Mouse (Mus musculus): ENCODE data around the gene Mxd3. TPM values are rescaled to one million over a fixed set of nuclear protein-coding genes. Genes with fewer than 3 reads are reported as not detected.

The Mxd3 gene
- polyA plus RNA-seq, 1 experiment from 2014 or later: 31.8 TPM

GRCm38 (mm10) chr13:55300913-55301312 lies 28.7 kb downstream of the Mxd3 start:
- H3K4me2 ChIP-seq (ENCODE audit: low read depth, low read length): no peak overlapping the region
- no peak for ATAC-seq (ENCODE audit: insufficient read depth, low FRiP score)
- no peak overlapping the region for H3K27ac ChIP-seq (ENCODE audit: low read length)
- H3K4me1 ChIP-seq (ENCODE audit: control insufficient read depth, insufficient read depth, low read length): no peaks in the 10 kb centered on the region
- no peaks in the 10 kb centered on the region for H3K27me3 ChIP-seq (ENCODE audit: control insufficient read depth, insufficient read depth, low read length)
- H3K36me3 ChIP-seq (ENCODE audit: control insufficient read depth, insufficient read depth, low read length): peaks cover 35% of the 10 kb centered on the region
- H3K9me3 ChIP-seq (replicated peaks; ENCODE audit: control insufficient read depth, low read length): no peaks in the 10 kb centered on the region
- no peak overlapping the region for H3K4me3 ChIP-seq (replicated peaks; ENCODE audit: low read length)
- H3K9ac ChIP-seq (ENCODE audit: low read length): no peak overlapping the region
- 89% methylated on average over 5 of the region's 5 CpGs for WGBS

- Histone ChIP-seq H3K27ac (ENCODE audit: low read length) (no peak overlapping the region), H3K4me1 (ENCODE audit: control insufficient read depth, insufficient read depth, low read length) (no peaks in the 10 kb centered on the region), H3K9me3 (replicated peaks; ENCODE audit: control insufficient read depth, low read length) (no peaks in the 10 kb centered on the region), H3K4me3 (replicated peaks; ENCODE audit: low read length) (no peak overlapping the region), H3K36me3 (ENCODE audit: control insufficient read depth, insufficient read depth, low read length) (peaks cover 24% of the 10 kb centered on the region), H3K27me3 (ENCODE audit: control insufficient read depth, insufficient read depth, low read length) (no peaks in the 10 kb centered on the region), H3K4me2 (ENCODE audit: low read depth, low read length) (no peak overlapping the region), H3K9ac (ENCODE audit: low read length) (no peak overlapping the region)
- WGBS: 96% methylated on average over 1 of the region's 1 CpGs
- no peak for ATAC-seq (ENCODE audit: insufficient read depth, low FRiP score)
These were observed 32.9 kb downstream of the Mxd3 start for GRCm38 (mm10) chr13:55296760-55297159.

GRCm38 (mm10) chr13:55288854-55289253 lies 40.8 kb downstream of the Mxd3 start:
- Histone ChIP-seq H3K9ac (ENCODE audit: low read length) (no peak overlapping the region), H3K9me3 (replicated peaks; ENCODE audit: control insufficient read depth, low read length) (no peaks in the 10 kb centered on the region), H3K27ac (ENCODE audit: low read length) (no peak overlapping the region), H3K4me1 (ENCODE audit: control insufficient read depth, insufficient read depth, low read length) (no peaks in the 10 kb centered on the region), H3K4me3 (replicated peaks; ENCODE audit: low read length) (no peak overlapping the region), H3K27me3 (ENCODE audit: control insufficient read depth, insufficient read depth, low read length) (no peaks in the 10 kb centered on the region), H3K4me2 (ENCODE audit: low read depth, low read length) (no peak overlapping the region), H3K36me3 (ENCODE audit: control insufficient read depth, insufficient read depth, low read length) (peaks cover 23% of the 10 kb centered on the region)
- WGBS: 75% methylated on average over 3 of the region's 3 CpGs
- ATAC-seq (ENCODE audit: insufficient read depth, low FRiP score): no peak

- Histone ChIP-seq H3K4me1 (ENCODE audit: control insufficient read depth, insufficient read depth, low read length) (no peaks in the 10 kb centered on the region), H3K36me3 (ENCODE audit: control insufficient read depth, insufficient read depth, low read length) (peaks cover 22% of the 10 kb centered on the region; the same call in 1 of the 2 replicates), H3K27me3 (ENCODE audit: control insufficient read depth, insufficient read depth, low read length) (no peaks in the 10 kb centered on the region), H3K9ac (ENCODE audit: low read length) (no peak overlapping the region), H3K4me3 (replicated peaks; ENCODE audit: low read length) (no peak overlapping the region), H3K9me3 (replicated peaks; ENCODE audit: control insufficient read depth, low read length) (no peaks in the 10 kb centered on the region), H3K27ac (ENCODE audit: low read length) (no peak overlapping the region), H3K4me2 (ENCODE audit: low read depth, low read length) (no peak overlapping the region)
- no peak; the same call in 1 of the 2 replicates for ATAC-seq (ENCODE audit: insufficient read depth, low FRiP score)
- whole genome bisulfite sequencing: 79% methylated on average over 5 of the region's 5 CpGs
These were observed 52.0 kb downstream of the Mxd3 start for GRCm38 (mm10) chr13:55277646-55278045.

GRCm38 (mm10) chr13:55277203-55277602 lies 52.4 kb downstream of the Mxd3 start:
- 90% methylated on average over 5 of the region's 5 CpGs for WGBS

More at GRCm38 (mm10) chr13:55277203-55277602, 52.4 kb downstream of the Mxd3 start:
- no peaks in the 10 kb centered on the region for H3K27me3 ChIP-seq (ENCODE audit: control insufficient read depth, insufficient read depth, low read length)
- H3K36me3 ChIP-seq (ENCODE audit: control insufficient read depth, insufficient read depth, low read length): peaks cover 25% of the 10 kb centered on the region; the same call in 1 of the 2 replicates
- H3K9ac ChIP-seq (ENCODE audit: low read length): no peak overlapping the region
- H3K4me1 ChIP-seq (ENCODE audit: control insufficient read depth, insufficient read depth, low read length): no peaks in the 10 kb centered on the region
- H3K4me3 ChIP-seq (replicated peaks; ENCODE audit: low read length): no peak overlapping the region
- H3K9me3 ChIP-seq (replicated peaks; ENCODE audit: control insufficient read depth, low read length): no peaks in the 10 kb centered on the region
- no peak overlapping the region for H3K27ac ChIP-seq (ENCODE audit: low read length)
- ATAC-seq (ENCODE audit: insufficient read depth, low FRiP score): no peak
- no peak overlapping the region for H3K4me2 ChIP-seq (ENCODE audit: low read depth, low read length)

Other genes starting within 250 kb of the Mxd3 start
- 22.0 and 31.5 TPM in 2 replicates for gene Uimc1, start 229.5 kb downstream of the Mxd3 start, polyA plus RNA-seq (2015; fragmentation: Nextera tagmentation; extraction: Ambion mirVana)
- gene Zfp346, start 224.5 kb downstream of the Mxd3 start, polyA plus RNA-seq (2015; fragmentation: Nextera tagmentation; extraction: Ambion mirVana): 14.1 and 15.6 TPM in 2 replicates
- gene Gm17617, start 196.3 kb downstream of the Mxd3 start, polyA plus RNA-seq (2015; fragmentation: Nextera tagmentation; extraction: Ambion mirVana): not detected in 2 replicates
- 6.8 and 7.8 TPM in 2 replicates for gene Fgfr4, start 177.2 kb downstream of the Mxd3 start, polyA plus RNA-seq (2015; fragmentation: Nextera tagmentation; extraction: Ambion mirVana)
- 37.9 and 44.6 TPM in 2 replicates for gene Nsd1, start 120.0 kb downstream of the Mxd3 start, polyA plus RNA-seq (2015; fragmentation: Nextera tagmentation; extraction: Ambion mirVana)
- gene Prelid1, start 9.3 kb downstream of the Mxd3 start, polyA plus RNA-seq (2015; fragmentation: Nextera tagmentation; extraction: Ambion mirVana): 444 and 484 TPM in 2 replicates
- gene Rab24, start 7.9 kb downstream of the Mxd3 start, polyA plus RNA-seq (2015; fragmentation: Nextera tagmentation; extraction: Ambion mirVana): 76.2 and 79.2 TPM in 2 replicates
- 112 and 113 TPM in 2 replicates for gene Lman2, start 33.0 kb upstream of the Mxd3 start, polyA plus RNA-seq (2015; fragmentation: Nextera tagmentation; extraction: Ambion mirVana)
- gene Rgs14, start 39.9 kb upstream of the Mxd3 start, polyA plus RNA-seq (2015; fragmentation: Nextera tagmentation; extraction: Ambion mirVana): 1.00 and 1.6 TPM in 2 replicates
- 0.14 and 0.17 TPM in 2 replicates for gene Slc34a1, start 68.4 kb upstream of the Mxd3 start, polyA plus RNA-seq (2015; fragmentation: Nextera tagmentation; extraction: Ambion mirVana)
- gene Pfn3, start 85.4 kb upstream of the Mxd3 start, polyA plus RNA-seq (2015; fragmentation: Nextera tagmentation; extraction: Ambion mirVana): not detected in 2 replicates
- gene F12, start 97.0 kb upstream of the Mxd3 start, polyA plus RNA-seq (2015; fragmentation: Nextera tagmentation; extraction: Ambion mirVana): 4.5 and 5.6 TPM in 2 replicates
- gene Grk6, start 115.2 kb upstream of the Mxd3 start, polyA plus RNA-seq (2015; fragmentation: Nextera tagmentation; extraction: Ambion mirVana): 14.6 TPM in 2 replicates
- 0.22 and 0.26 TPM in 2 replicates for gene Prr7, start 134.4 kb upstream of the Mxd3 start, polyA plus RNA-seq (2015; fragmentation: Nextera tagmentation; extraction: Ambion mirVana)
- gene Dbn1, start 158.3 kb upstream of the Mxd3 start, polyA plus RNA-seq (2015; fragmentation: Nextera tagmentation; extraction: Ambion mirVana): 111 and 113 TPM in 2 replicates
- gene Pdlim7, start 183.9 kb upstream of the Mxd3 start, polyA plus RNA-seq (2015; fragmentation: Nextera tagmentation; extraction: Ambion mirVana): 240 and 243 TPM in 2 replicates
- gene Dok3, start 199.5 kb upstream of the Mxd3 start, polyA plus RNA-seq (2015; fragmentation: Nextera tagmentation; extraction: Ambion mirVana): 4.7 and 4.9 TPM in 2 replicates
- gene Ddx41, start 206.8 kb upstream of the Mxd3 start, polyA plus RNA-seq (2015; fragmentation: Nextera tagmentation; extraction: Ambion mirVana): 52.5 and 53.4 TPM in 2 replicates
- 26.1 and 30.1 TPM in 2 replicates for gene Fam193b, start 241.3 kb upstream of the Mxd3 start, polyA plus RNA-seq (2015; fragmentation: Nextera tagmentation; extraction: Ambion mirVana)
- gene Tmed9, start 243.9 kb upstream of the Mxd3 start, polyA plus RNA-seq (2015; fragmentation: Nextera tagmentation; extraction: Ambion mirVana): 162 and 167 TPM in 2 replicates

Data from stomach, embryonic 16.5 days (tissue).